Mouse (Mus musculus): Measurements from ENCODE around the gene Mafk. TPM values are rescaled to one million over a fixed set of nuclear protein-coding genes. Genes with fewer than 3 reads are reported as not detected.

The Mafk gene
- polyA plus RNA-seq, 1 experiment from 2014 or later: 12.5 TPM

DNA sequence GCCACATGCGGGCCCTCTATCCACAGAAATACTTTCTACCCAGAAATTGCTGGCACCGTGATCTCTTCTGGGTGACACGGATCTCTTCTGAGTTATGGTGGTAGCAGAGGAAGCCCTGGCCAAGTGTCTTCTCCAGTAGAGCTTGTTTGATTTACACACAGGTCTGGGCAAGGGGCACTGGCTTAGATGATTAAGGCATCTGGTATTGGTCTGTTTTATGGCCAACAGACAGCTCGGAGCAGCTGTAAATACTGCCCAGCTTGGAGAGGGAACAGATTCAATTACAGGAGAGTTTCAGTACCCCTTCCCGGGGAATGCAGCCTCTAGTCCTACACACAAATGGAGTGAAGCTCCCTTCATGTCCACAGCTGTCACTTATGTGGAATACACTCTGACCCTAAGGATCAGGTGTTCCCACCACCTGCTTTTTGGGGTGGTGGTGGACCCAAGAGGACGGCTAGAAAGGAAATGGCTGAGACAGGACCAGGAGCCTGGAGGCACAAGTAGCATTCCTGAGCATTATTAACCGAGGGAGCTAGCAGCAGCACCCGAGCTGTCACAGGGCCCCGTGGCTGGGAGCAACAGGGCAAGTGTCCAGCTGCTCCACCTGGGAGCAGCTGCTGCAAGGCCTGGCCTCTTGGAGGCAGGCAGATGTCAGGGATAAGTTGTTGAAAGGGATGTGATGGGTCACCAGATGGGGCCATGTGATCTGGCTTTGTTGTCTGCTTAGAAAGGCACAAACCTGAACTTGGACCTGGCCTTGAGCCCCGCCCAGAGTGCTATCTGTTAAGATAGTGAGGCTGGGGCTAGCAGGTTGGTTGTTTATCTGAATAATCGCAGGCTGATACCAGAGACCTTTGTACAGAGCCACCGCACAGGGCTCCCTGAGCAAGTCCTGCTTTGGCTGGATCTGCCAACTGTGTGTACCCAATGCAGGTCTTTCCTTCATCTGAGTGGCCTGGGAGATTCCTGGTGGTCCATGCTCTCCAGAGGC, 30.4 kb downstream of the Mafk start:
- peaks cover 36% of the 10 kb centered on the region for H3K36me3 ChIP-seq
- H3K4me1 ChIP-seq: peaks cover 11% of the 10 kb centered on the region
- WGBS: 38% methylated on average over 12 of the region's 12 CpGs
- H3K4me2 ChIP-seq: no peak overlapping the region
- H3K27ac ChIP-seq: peak overlapping the region; percentile 50
- H3K4me3 ChIP-seq: no peak overlapping the region
- H3K9ac ChIP-seq: no peak overlapping the region
- H3K27me3 ChIP-seq: no peaks in the 10 kb centered on the region
- ATAC-seq (ENCODE audit: insufficient number of reproducible peaks, low FRiP score, low TSS enrichment, low read depth): 0 out of 2 replicates have a peak, but pooled peaks have one; percentile 41
- H3K9me3 ChIP-seq: no peaks in the 10 kb centered on the region

DNA sequence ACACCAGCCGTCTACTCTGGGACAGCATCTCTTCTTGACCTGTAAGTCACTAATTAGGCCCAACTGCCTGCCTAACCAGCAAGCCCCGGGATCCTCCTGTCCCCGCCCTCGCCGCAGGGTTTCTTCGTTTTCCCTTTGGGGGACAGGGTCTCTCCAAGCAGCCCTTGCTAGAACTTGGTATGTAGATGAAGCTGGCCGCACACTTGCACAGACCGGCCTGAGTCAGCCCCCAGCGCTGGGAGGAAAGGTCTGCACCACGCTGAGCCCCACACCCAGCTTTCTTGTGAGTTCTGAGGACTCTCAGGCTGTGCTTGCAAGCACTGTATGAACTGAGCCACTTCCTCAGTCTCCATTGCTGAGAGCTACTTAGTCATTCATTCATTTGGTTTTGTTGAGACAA, 33.2 kb downstream of the Mafk start:
- no peak overlapping the region for H3K27ac ChIP-seq
- 90% methylated on average over 10 of the region's 10 CpGs for WGBS
- no peak for ATAC-seq (ENCODE audit: insufficient number of reproducible peaks, low FRiP score, low TSS enrichment, low read depth)
- peaks cover 36% of the 10 kb centered on the region for H3K36me3 ChIP-seq
- no peak overlapping the region for H3K4me2 ChIP-seq
- H3K4me1 ChIP-seq: peaks cover 11% of the 10 kb centered on the region
- H3K9ac ChIP-seq: no peak overlapping the region
- no peaks in the 10 kb centered on the region for H3K9me3 ChIP-seq
- H3K4me3 ChIP-seq: no peak overlapping the region
- no peaks in the 10 kb centered on the region for H3K27me3 ChIP-seq

- peak overlapping the region; percentile 77 for H3K4me3 ChIP-seq
- no peaks in the 10 kb centered on the region for H3K9me3 ChIP-seq
- peaks cover 31% of the 10 kb centered on the region for H3K36me3 ChIP-seq
- peaks cover 11% of the 10 kb centered on the region for H3K4me1 ChIP-seq
- WGBS: 31% methylated on average over 11 of the region's 11 CpGs
- peak overlapping the region; percentile 82 for H3K4me2 ChIP-seq
- H3K27ac ChIP-seq: no peak overlapping the region
- ATAC-seq (ENCODE audit: insufficient number of reproducible peaks, low FRiP score, low TSS enrichment, low read depth): no peak
- peak overlapping the region; percentile 71 for H3K9ac ChIP-seq
- H3K27me3 ChIP-seq: no peaks in the 10 kb centered on the region
Observed at GRCm38 (mm10) chr5:139825947-139826346, 34.6 kb downstream of the Mafk start.

DNA sequence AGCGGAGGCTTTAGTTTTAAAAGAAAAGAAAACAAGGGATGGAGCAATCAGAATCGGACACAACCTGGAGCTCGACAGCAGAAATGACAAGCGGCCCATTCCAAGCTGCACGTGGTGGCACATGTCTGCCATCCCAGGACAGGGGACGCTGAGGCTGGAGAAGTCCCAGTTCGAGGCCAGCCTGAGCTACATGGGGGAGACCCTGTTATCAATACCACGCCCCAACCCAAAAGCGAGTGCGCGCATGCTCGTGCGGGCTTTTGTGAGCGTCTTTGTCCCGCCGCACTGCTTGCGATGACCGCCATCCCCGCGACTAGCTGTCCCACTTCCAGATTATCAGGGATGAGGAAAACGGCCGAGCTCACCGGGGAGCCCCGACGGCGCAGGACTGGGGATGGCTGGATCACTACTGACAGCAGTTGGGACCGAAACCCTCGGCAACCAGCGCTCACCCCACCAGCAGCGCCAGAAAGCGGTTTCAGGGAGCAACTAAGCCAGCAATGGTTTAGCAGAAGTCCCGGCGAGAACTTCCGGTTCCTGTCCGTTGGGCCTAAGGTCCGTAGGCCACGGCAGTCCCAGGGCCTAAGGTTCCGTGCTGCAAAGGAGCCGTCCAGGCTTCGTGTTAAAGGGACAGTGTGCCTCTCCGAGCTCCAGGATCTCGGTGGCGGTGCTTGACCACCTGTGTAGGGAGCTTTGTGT, 35.2 kb downstream of the Mafk start, which contains the start of the genes Gm26938 and Psmg3:
TSS of gene Gm26938 (minus strand) at position 51 of the 699 bp plus-strand sequence.
TSS of gene Psmg3 (minus strand) at position 529 of the 699 bp plus-strand sequence.
- under 1% methylated on average over 43 of the region's 43 CpGs for WGBS
- ATAC-seq (ENCODE audit: insufficient number of reproducible peaks, low FRiP score, low TSS enrichment, low read depth): peak; percentile 67
- peak within 1 kb of the TSS; percentile 77 for H3K4me3 ChIP-seq
- H3K4me1 ChIP-seq: peaks cover 11% of the 10 kb centered on the region
- peak within 1 kb of the TSS; percentile 65; the same call in 1 of the 2 replicates for H3K27ac ChIP-seq
- H3K36me3 ChIP-seq: peaks cover 28% of the 10 kb centered on the region
- peak within 1 kb of the TSS; percentile 71 for H3K9ac ChIP-seq
- peak within 1 kb of the TSS; percentile 82 for H3K4me2 ChIP-seq
- no peaks in the 10 kb centered on the region for H3K27me3 ChIP-seq
- no peaks in the 10 kb centered on the region for H3K9me3 ChIP-seq

DNA sequence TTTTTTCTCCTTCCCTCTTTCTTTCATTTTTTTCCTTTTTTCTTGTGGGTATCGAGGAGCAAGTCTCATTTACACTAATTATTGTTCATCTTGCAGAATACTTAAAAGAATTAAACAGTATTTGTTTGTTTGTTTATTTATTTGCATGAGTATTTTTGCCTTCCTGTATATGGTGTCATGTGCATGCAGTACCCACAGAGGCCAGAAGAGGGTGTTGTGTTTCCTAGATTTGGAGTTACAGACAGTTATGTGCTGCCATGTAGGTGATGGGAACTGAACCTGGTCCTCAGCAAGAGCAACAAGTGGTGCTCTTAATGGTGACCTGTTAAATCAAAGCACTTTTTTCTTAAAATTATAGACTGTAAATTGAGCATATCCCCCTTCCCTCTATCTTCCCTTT, 36.3 kb downstream of the Mafk start:
- no peak overlapping the region for H3K27ac ChIP-seq
- H3K4me3 ChIP-seq: no peak overlapping the region
- H3K27me3 ChIP-seq: no peaks in the 10 kb centered on the region
- H3K4me2 ChIP-seq: no peak overlapping the region
- no peak overlapping the region for H3K9ac ChIP-seq
- WGBS: 97% methylated on average over 1 of the region's 1 CpGs
- peaks cover 19% of the 10 kb centered on the region for H3K36me3 ChIP-seq
- H3K4me1 ChIP-seq: peaks cover 11% of the 10 kb centered on the region
- H3K9me3 ChIP-seq: no peaks in the 10 kb centered on the region
- ATAC-seq (ENCODE audit: insufficient number of reproducible peaks, low FRiP score, low TSS enrichment, low read depth): no peak

DNA sequence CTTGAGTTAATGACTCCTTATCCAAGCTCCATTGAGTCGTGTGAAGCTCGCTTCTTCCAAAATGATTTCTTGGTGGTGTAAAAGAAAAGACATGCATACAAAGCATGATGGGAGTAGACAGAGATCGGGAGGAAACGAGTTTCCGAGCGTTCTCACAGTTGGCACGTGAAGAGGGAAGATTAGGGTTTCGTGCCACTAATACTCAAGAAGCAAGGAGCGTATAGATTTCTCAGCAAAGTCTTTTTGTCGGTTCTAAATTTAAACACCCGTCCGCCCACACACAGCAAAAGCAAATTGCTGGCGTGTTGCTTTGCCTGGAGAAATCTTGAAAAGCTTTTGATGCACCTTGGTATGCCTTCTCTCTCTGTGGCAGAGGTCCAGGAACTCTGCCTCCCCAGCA, 38.1 kb downstream of the Mafk start:
- ATAC-seq (ENCODE audit: insufficient number of reproducible peaks, low FRiP score, low TSS enrichment, low read depth): no peak

GRCm38 (mm10) chr5:139830734-139831133, 39.4 kb downstream of the Mafk start:
- H3K27me3 ChIP-seq: no peaks in the 10 kb centered on the region; the same call in 1 of the 2 replicates
- peaks cover 5% of the 10 kb centered on the region for H3K4me1 ChIP-seq
- no peak overlapping the region for H3K9ac ChIP-seq
- WGBS: 84% methylated on average over 3 of the region's 3 CpGs
- no peak overlapping the region for H3K27ac ChIP-seq
- no peaks in the 10 kb centered on the region for H3K36me3 ChIP-seq
- H3K4me3 ChIP-seq: no peak overlapping the region
- no peak overlapping the region for H3K4me2 ChIP-seq
- ATAC-seq (ENCODE audit: insufficient number of reproducible peaks, low FRiP score, low TSS enrichment, low read depth): no peak
- no peaks in the 10 kb centered on the region for H3K9me3 ChIP-seq

More for the DNA sequence above, 38.1 kb downstream of the Mafk start:
- 75% methylated on average over 13 of the region's 13 CpGs for WGBS
- no peak overlapping the region for H3K27ac ChIP-seq
- H3K9me3 ChIP-seq: no peaks in the 10 kb centered on the region
- H3K9ac ChIP-seq: no peak overlapping the region
- no peak overlapping the region for H3K4me2 ChIP-seq
- H3K4me1 ChIP-seq: peaks cover 11% of the 10 kb centered on the region
- no peak overlapping the region for H3K4me3 ChIP-seq
- 0 out of 2 replicates have a peak, but pooled peaks cover 4% of the 10 kb centered on the region for H3K36me3 ChIP-seq
- H3K27me3 ChIP-seq: no peaks in the 10 kb centered on the region

DNA sequence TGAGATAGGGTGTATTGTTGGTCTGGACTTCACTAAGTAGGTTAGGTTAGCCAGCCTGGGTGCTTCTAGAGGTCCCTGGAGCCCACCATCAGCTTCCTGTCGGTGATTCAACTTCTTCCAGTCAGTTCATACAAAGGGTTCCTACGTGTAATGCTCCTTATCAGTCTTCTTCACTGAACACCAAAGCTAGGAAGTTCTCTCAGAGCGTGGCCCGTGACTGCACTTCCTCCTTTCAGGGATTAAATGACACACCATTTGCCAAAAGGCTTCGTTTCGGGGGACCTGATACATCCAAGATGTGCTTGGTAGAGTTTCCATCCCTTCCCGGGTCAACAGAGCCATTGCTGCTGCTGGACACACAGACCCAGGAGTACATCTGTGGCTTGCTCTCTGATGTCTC, 40.8 kb downstream of the Mafk start:
- H3K4me3 ChIP-seq: no peak overlapping the region
- 72% methylated on average over 7 of the region's 7 CpGs for WGBS
- H3K4me2 ChIP-seq: no peak overlapping the region
- H3K9me3 ChIP-seq: no peaks in the 10 kb centered on the region
- H3K36me3 ChIP-seq: no peaks in the 10 kb centered on the region
- no peaks in the 10 kb centered on the region for H3K4me1 ChIP-seq
- H3K27ac ChIP-seq: no peak overlapping the region
- H3K9ac ChIP-seq: no peak overlapping the region
- no peak for ATAC-seq (ENCODE audit: insufficient number of reproducible peaks, low FRiP score, low TSS enrichment, low read depth)
- no peaks in the 10 kb centered on the region; the same call in 1 of the 2 replicates for H3K27me3 ChIP-seq

GRCm38 (mm10) chr5:139835706-139836105, 44.4 kb downstream of the Mafk start:
- no peaks in the 10 kb centered on the region for H3K36me3 ChIP-seq
- H3K4me1 ChIP-seq: no peaks in the 10 kb centered on the region; the same call in 1 of the 2 replicates
- no peak overlapping the region for H3K4me2 ChIP-seq
- H3K9me3 ChIP-seq: no peaks in the 10 kb centered on the region
- H3K27ac ChIP-seq: no peak overlapping the region
- H3K4me3 ChIP-seq: no peak overlapping the region
- no peak overlapping the region for H3K9ac ChIP-seq
- peaks cover 2% of the 10 kb centered on the region; the same call in 1 of the 2 replicates for H3K27me3 ChIP-seq
- WGBS: 83% methylated on average over 7 of the region's 7 CpGs
- no peak for ATAC-seq (ENCODE audit: insufficient number of reproducible peaks, low FRiP score, low TSS enrichment, low read depth)

- ATAC-seq (ENCODE audit: insufficient number of reproducible peaks, low FRiP score, low TSS enrichment, low read depth): no peak
- no peak overlapping the region for H3K4me3 ChIP-seq
- WGBS: 17% methylated on average over 2 of the region's 2 CpGs
Observed at GRCm38 (mm10) chr5:139838476-139838892, 47.2 kb downstream of the Mafk start.

GRCm38 (mm10) chr5:139839142-139839541, 47.8 kb downstream of the Mafk start:
- Histone ChIP-seq H3K4me2 (no peak overlapping the region), H3K9ac (no peak overlapping the region), H3K9me3 (no peaks in the 10 kb centered on the region), H3K4me3 (no peak overlapping the region), H3K27me3 (peaks cover 2% of the 10 kb centered on the region; the same call in 1 of the 2 replicates), H3K36me3 (no peaks in the 10 kb centered on the region), H3K4me1 (no peaks in the 10 kb centered on the region; the same call in 1 of the 2 replicates), H3K27ac (no peak overlapping the region)
- no peak for ATAC-seq (ENCODE audit: insufficient number of reproducible peaks, low FRiP score, low TSS enrichment, low read depth)
- 58% methylated on average over 3 of the region's 3 CpGs for WGBS

More at GRCm38 (mm10) chr5:139838476-139838892, 47.2 kb downstream of the Mafk start:
- no peaks in the 10 kb centered on the region for H3K36me3 ChIP-seq
- no peak overlapping the region for H3K9ac ChIP-seq
- H3K4me2 ChIP-seq: no peak overlapping the region
- no peaks in the 10 kb centered on the region; the same call in 1 of the 2 replicates for H3K4me1 ChIP-seq
- H3K9me3 ChIP-seq: no peaks in the 10 kb centered on the region
- peaks cover 2% of the 10 kb centered on the region; the same call in 1 of the 2 replicates for H3K27me3 ChIP-seq
- no peak overlapping the region for H3K27ac ChIP-seq

All from limb, embryonic 15.5 days (tissue).